Mouse (Mus musculus) hindbrain, embryonic 14.5 days (tissue): ENCODE data around the gene Gm5114. TPM values are rescaled to one million over a fixed set of nuclear protein-coding genes. Genes with fewer than 3 reads are reported as not detected.
A peak's percentile ranks its signal among the peaks of the same experiment; 100 is the strongest.
"Not testable (repeated sequence)": the region's sequence is repeated elsewhere in the genome, so short reads cannot be mapped to it uniquely, and the experiment has no call there.

Experiments
- ATAC-seq: fragments of 200-750 bp; cut with Nextera tagmentation; 2 replicates; pipeline ENCODE4 v1.8.0; 2017; ENCODE audit warnings: moderate number of reproducible peaks, mild to moderate bottlenecking, moderate TSS enrichment, moderate library complexity; ENCODE audit not compliant: low FRiP score
- DNase-seq: peaks from one replicate; pipeline ENCODE4 v3.0.0-alpha.2; 2015; ENCODE audit warnings: low spot score
- H3K27ac ChIP-seq: fragments of 300-500 bp; sonication (generic); 2 replicates; pipeline ENCODE4 v1.5.1; 2014; ENCODE audit warnings: mild to moderate bottlenecking, moderate library complexity
- H3K27me3 ChIP-seq: fragments of 300-500 bp; sonication (generic); 2 replicates; pipeline ENCODE4 v1.6.1; 2014; ENCODE audit warnings: mild to moderate bottlenecking, low read length, mixed read lengths; ENCODE audit not compliant: control insufficient read depth, insufficient read depth
- H3K36me3 ChIP-seq: fragments of 300-500 bp; sonication (generic); replicated peaks from 2 replicates; pipeline ENCODE4 v1.6.1; 2014; ENCODE audit not compliant: control insufficient read depth, insufficient read depth
- H3K4me1 ChIP-seq: fragments of 300-500 bp; sonication (generic); replicated peaks from 2 replicates; pipeline ENCODE4 v1.6.1; 2014; ENCODE audit warnings: antibody characterized with exemption, low read length, mixed read lengths; ENCODE audit not compliant: control insufficient read depth, insufficient read depth
- H3K4me2 ChIP-seq: fragments of 300-500 bp; sonication (generic); replicated peaks from 2 replicates; pipeline ENCODE4 v1.6.1; 2014; ENCODE audit warnings: mild to moderate bottlenecking, moderate library complexity
- H3K4me3 ChIP-seq: fragments of 300-500 bp; sonication (generic); replicated peaks from 2 replicates; pipeline ENCODE4 v1.5.1; 2014; ENCODE audit warnings: mild to moderate bottlenecking, low read length
- H3K9ac ChIP-seq: fragments of 300-500 bp; sonication (generic); 2 replicates; pipeline ENCODE4 v1.6.1; 2014
- H3K9me3 ChIP-seq: fragments of 300-500 bp; sonication (generic); 2 replicates; pipeline ENCODE4 v1.6.1; 2016; ENCODE audit warnings: low read length; ENCODE audit not compliant: control insufficient read depth
- WGBS: fragments of 180-500 bp; shearing (Covaris S2); extraction: QIAGEN DNeasy Blood & Tissue Kit; methylation state at CpG from one replicate; pipeline ENCODE4 v1.1.7; 2014; 5-methylcytosine and 5-hydroxymethylcytosine counted together
- microRNA-seq: library from miRNA; unstranded; fragments of <30 nt; microRNA quantifications from one replicate; pipeline ENCODE4, GENCODE M21; 2016
- polyA plus RNA-seq: library from polyadenylated mRNA; unstranded; fragments of >200 nt; fragmentation: Nextera tagmentation; extraction: Ambion mirVana; gene quantifications from 2 replicates; pipeline ENCODE4 v1.2.1, GENCODE M21; 2014

Gm5114 gene
- not detected in 2 replicates for polyA plus RNA-seq

DNA sequence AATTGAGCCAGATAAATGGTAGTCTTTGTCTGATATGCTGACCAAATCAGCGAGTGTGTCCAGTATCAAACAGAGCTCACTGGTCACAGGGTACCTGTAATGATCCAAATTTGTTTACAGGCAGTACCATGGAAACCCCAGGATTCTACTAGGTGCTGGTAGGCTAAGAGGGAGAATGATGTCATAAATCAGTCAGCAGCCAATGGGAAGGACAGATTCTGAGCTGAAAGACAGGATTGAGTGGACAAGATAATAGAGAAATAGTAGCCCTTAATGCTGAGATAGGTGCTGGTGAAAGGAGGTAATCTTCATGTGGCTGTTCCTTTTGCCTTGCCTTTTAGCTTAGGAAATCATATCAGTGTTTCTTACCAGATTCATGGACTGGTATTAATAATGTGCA, at the start of gene Gm5114:
Gene Gm5114, minus strand, starts transcription at position 101 of the 400 bp plus-strand sequence.
- DNase-seq, ATAC-seq, H3K36me3 ChIP-seq, H3K4me2 ChIP-seq, H3K9me3 ChIP-seq, H3K4me3 ChIP-seq, H3K4me1 ChIP-seq, H3K27me3 ChIP-seq, H3K27ac ChIP-seq, H3K9ac ChIP-seq: not testable (repeated sequence)
- 43% methylated on average over 1 of the region's 1 CpGs for WGBS

- DNase-seq (no peak), ATAC-seq (no peak)
- WGBS, result 35% methylated on average over 6 of the region's 6 CpGs
- no peaks in the 10 kb centered on the region for H3K9me3 ChIP-seq
- H3K27me3 ChIP-seq, result no peaks in the 10 kb centered on the region
- H3K4me2 ChIP-seq, result no peak overlapping the region
- peaks cover under 1% of the 10 kb centered on the region for H3K4me1 ChIP-seq
- H3K36me3 ChIP-seq, result peaks cover 8% of the 10 kb centered on the region; the same call in 1 of the 2 replicates
- H3K9ac ChIP-seq, result no peak overlapping the region
- H3K27ac ChIP-seq, result no peak overlapping the region
- H3K4me3 ChIP-seq, result no peak overlapping the region
These were observed 42.8 kb upstream of the Gm5114 start for GRCm38 (mm10) chr7:39455806-39456205.

- Histone ChIP-seq H3K4me1 (peaks cover 12% of the 10 kb centered on the region), H3K4me3 (peak overlapping the region; percentile 84), H3K36me3 (no peaks in the 10 kb centered on the region; the same call in 1 of the 2 replicates), H3K9ac (peak overlapping the region; percentile 94), H3K27ac (peak overlapping the region; percentile 88), H3K9me3 (no peaks in the 10 kb centered on the region), H3K4me2 (peak overlapping the region; percentile 84), H3K27me3 (no peaks in the 10 kb centered on the region)
- WGBS, result 3% methylated on average over 36 of the region's 36 CpGs
- DNase-seq (peak; percentile 95), ATAC-seq (peak; percentile 99)
These were observed 36.5 kb upstream of the Gm5114 start for GRCm38 (mm10) chr7:39449260-39450021.

DNA sequence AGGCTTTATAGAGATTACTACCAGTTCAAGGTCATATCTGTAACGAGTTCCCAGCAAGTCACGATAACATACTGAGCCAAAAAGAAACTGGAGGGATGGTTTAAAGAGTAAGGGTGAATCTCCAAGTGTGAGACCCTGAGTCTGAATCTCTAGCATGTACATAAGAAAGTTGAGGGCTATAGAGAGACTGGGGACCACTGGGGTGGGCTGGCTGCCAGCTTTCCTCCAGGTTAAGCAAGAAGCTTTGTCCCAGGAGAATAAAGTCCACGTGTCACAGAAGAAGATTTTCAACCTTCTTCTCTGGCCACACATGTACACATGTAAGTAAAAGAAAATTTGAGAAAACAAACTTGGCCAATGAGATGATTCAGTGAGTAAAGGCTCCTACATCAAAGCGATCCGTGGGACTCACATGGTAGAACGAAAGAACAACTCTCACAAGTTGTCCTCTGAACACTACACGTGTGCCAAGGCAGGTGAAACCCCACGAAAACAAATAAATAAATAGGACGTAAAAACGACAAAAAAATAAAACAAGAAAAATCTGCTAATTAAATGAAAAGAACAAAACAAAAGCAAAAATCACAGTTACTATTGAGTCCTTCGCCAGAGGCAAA, 35.8 kb upstream of the Gm5114 start:
- Histone ChIP-seq H3K4me1 (peaks cover 12% of the 10 kb centered on the region), H3K9me3 (no peaks in the 10 kb centered on the region), H3K27me3 (no peaks in the 10 kb centered on the region), H3K4me2 (peak overlapping the region; percentile 84), H3K36me3 (no peaks in the 10 kb centered on the region; the same call in 1 of the 2 replicates), H3K27ac (peak overlapping the region; percentile 51; the same call in 1 of the 2 replicates), H3K9ac (peak overlapping the region; percentile 94; the same call in 1 of the 2 replicates), H3K4me3 (peak overlapping the region; percentile 84)
- 65% methylated on average over 11 of the region's 11 CpGs for WGBS
- DNase-seq (no peak), ATAC-seq (no peak)

DNA sequence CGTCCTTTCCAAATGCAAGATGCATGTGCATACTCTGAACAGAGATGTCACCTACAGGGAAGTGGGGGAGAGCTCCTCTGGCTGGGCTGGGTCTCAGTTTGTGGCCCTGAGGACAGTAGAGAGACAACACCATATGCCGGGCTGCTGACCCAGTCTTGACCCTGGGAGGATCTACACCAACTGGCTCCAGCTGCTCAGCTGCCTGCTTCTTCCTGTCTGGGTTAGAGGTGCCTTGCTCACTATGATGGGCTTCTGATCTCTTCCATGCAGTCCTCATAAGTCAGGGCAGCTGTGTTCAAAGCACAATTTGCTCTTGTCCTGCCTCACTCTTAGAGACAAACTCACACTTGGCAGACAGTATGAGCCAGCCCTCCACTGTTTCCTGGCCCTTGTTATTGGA, 28.3 kb upstream of the Gm5114 start:
- no peak overlapping the region for H3K27ac ChIP-seq

DNA sequence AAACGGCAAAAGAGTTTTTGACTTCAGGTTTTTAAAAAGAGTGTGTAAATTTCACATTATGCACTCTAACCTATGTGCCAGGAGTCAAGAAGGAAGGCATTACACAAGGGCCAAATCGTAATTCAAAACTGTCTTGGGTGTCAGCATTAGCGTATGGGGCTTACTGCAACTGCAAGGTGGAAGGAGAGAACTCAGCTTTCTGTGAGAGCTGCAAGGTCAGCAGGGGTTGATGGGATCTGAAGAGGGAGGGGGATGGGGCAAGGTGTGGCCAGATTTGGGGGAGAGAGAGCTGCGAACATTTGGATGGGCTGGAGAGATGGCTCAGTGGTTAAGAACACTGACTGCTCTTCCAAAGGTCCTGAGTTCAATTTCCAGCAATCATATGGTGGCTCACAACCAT, 27.4 kb upstream of the Gm5114 start:
- DNase-seq, result no peak
- 90% methylated on average over 4 of the region's 4 CpGs for WGBS
- H3K4me3 ChIP-seq, result no peak overlapping the region

More for the DNA sequence above, 28.3 kb upstream of the Gm5114 start:
- Histone ChIP-seq H3K36me3 (no peaks in the 10 kb centered on the region), H3K4me1 (no peaks in the 10 kb centered on the region), H3K4me3 (no peak overlapping the region), H3K9me3 (no peaks in the 10 kb centered on the region), H3K9ac (no peak overlapping the region), H3K27me3 (no peaks in the 10 kb centered on the region), H3K4me2 (no peak overlapping the region)
- DNase-seq (no peak), ATAC-seq (no peak)
- 64% methylated on average over 2 of the region's 2 CpGs for WGBS

More for the DNA sequence above, 27.4 kb upstream of the Gm5114 start:
- H3K9ac ChIP-seq, result no peak overlapping the region
- no peak overlapping the region for H3K27ac ChIP-seq
- H3K27me3 ChIP-seq, result no peaks in the 10 kb centered on the region
- H3K4me2 ChIP-seq, result no peak overlapping the region
- H3K9me3 ChIP-seq, result 0 out of 2 replicates have a peak, but pooled peaks cover 8% of the 10 kb centered on the region
- no peaks in the 10 kb centered on the region for H3K4me1 ChIP-seq
- ATAC-seq, result no peak
- no peaks in the 10 kb centered on the region for H3K36me3 ChIP-seq

Small RNA genes within 50 kb of the gene (microRNA-seq; reads per million reads assigned to microRNA genes)
- gene Gm27437, result not detected

Other genes with a start within 250 kb of the Gm5114 start
- gene Zfp619, start 104.6 kb upstream of the Gm5114 start, polyA plus RNA-seq, result 3.4 and 4.7 TPM in 2 replicates